Mouse (Mus musculus): Measurements from ENCODE around the gene Pde4dip.

GRCm38 (mm10) chr3:97840439-97840838, 48.1 kb downstream of the Pde4dip start:
- TF ChIP-seq CTCF (IDR thresholded peaks at IDR 0.05; ENCODE audit: low read depth) (no peak), EP300 (IDR thresholded peaks at IDR 0.05; ENCODE audit: low read depth) (no peak)
